Mouse (Mus musculus) forebrain, embryonic 15.5 days (tissue): ENCODE results near the gene Armc10. TPM values are rescaled to one million over a fixed set of nuclear protein-coding genes. Genes with fewer than 3 reads are reported as not detected.

Source experiments
- ATAC-seq: fragments of 200-750 bp; cut with Nextera tagmentation; replicated peaks from 2 replicates; pipeline ENCODE4 v1.8.0; 2017; ENCODE audit warnings: mild to moderate bottlenecking, moderate TSS enrichment, moderate library complexity
- H3K27ac ChIP-seq: fragments of 300-500 bp; sonication (generic); replicated peaks from 2 replicates; pipeline ENCODE4 v1.5.1; 2015; ENCODE audit warnings: mild to moderate bottlenecking, inconsistent platforms
- H3K27me3 ChIP-seq: fragments of 300-500 bp; sonication (generic); 2 replicates; pipeline ENCODE4 v1.6.1; 2015; ENCODE audit warnings: inconsistent platforms
- H3K36me3 ChIP-seq: fragments of 300-500 bp; sonication (generic); 2 replicates; pipeline ENCODE4 v1.6.1; 2015; ENCODE audit warnings: mild to moderate bottlenecking, inconsistent platforms
- H3K4me1 ChIP-seq: fragments of 300-500 bp; sonication (generic); 2 replicates; pipeline ENCODE4 v1.6.1; 2015; ENCODE audit warnings: inconsistent platforms
- H3K4me2 ChIP-seq: fragments of 300-500 bp; sonication (generic); replicated peaks from 2 replicates; pipeline ENCODE4 v1.6.1; 2015; ENCODE audit warnings: mild to moderate bottlenecking, inconsistent platforms
- H3K4me3 ChIP-seq: fragments of 300-500 bp; sonication (generic); 2 replicates; pipeline ENCODE4 v1.5.1; 2015; ENCODE audit warnings: mild to moderate bottlenecking, inconsistent platforms
- H3K9ac ChIP-seq: fragments of 300-500 bp; sonication (generic); replicated peaks from 2 replicates; pipeline ENCODE4 v1.6.1; 2015; ENCODE audit warnings: mild to moderate bottlenecking, inconsistent platforms
- H3K9me3 ChIP-seq: fragments of 300-500 bp; sonication (generic); 2 replicates; pipeline ENCODE4 v1.6.1; 2016; ENCODE audit warnings: inconsistent platforms
- WGBS: fragments of 180-500 bp; shearing (Covaris S2); methylation state at CpG from one replicate; pipeline ENCODE4 v1.1.7; 2015; ENCODE audit warnings: mixed read lengths; 5-methylcytosine and 5-hydroxymethylcytosine counted together
- polyA plus RNA-seq: library from polyadenylated mRNA; unstranded; fragments of >200 nt; fragmentation: Nextera tagmentation; extraction: Ambion mirVana; gene quantifications from 2 replicates; pipeline ENCODE4 v1.2.1, GENCODE M21; 2015

Armc10 gene
- polyA plus RNA-seq, 1 experiment from 2014 or later: 90.3 TPM

GRCm38 (mm10) chr5:21646133-21646491, 499 bp downstream of the Armc10 start:
- peak overlapping the region; percentile 99 for H3K9ac ChIP-seq
- peaks cover 23% of the 10 kb centered on the region for H3K4me1 ChIP-seq
- no peak for ATAC-seq
- peaks cover 30% of the 10 kb centered on the region for H3K36me3 ChIP-seq
- H3K9me3 ChIP-seq: no peaks in the 10 kb centered on the region
- H3K27ac ChIP-seq: peak overlapping the region; percentile 96
- peak overlapping the region; percentile 71 for H3K4me2 ChIP-seq
- H3K4me3 ChIP-seq: peak overlapping the region; percentile 98
- under 1% methylated on average over 25 of the region's 25 CpGs for WGBS
- no peaks in the 10 kb centered on the region for H3K27me3 ChIP-seq

- ATAC-seq: no peak
- Histone ChIP-seq H3K4me3 (no peak overlapping the region), H3K27me3 (no peaks in the 10 kb centered on the region), H3K4me1 (peaks cover 18% of the 10 kb centered on the region), H3K4me2 (no peak overlapping the region), H3K27ac (no peak overlapping the region), H3K9me3 (no peaks in the 10 kb centered on the region), H3K36me3 (peaks cover 61% of the 10 kb centered on the region), H3K9ac (no peak overlapping the region)
- WGBS: 83% methylated on average over 2 of the region's 2 CpGs
These were observed 5.1 kb downstream of the Armc10 start for GRCm38 (mm10) chr5:21650736-21651135.

- ATAC-seq: no peak
- WGBS: 88% methylated on average over 7 of the region's 7 CpGs
- peaks cover 68% of the 10 kb centered on the region for H3K36me3 ChIP-seq
These were observed 6.4 kb downstream of the Armc10 start for GRCm38 (mm10) chr5:21651885-21652612.

GRCm38 (mm10) chr5:21656912-21657311, 11.3 kb downstream of the Armc10 start:
- 89% methylated on average over 9 of the region's 9 CpGs for WGBS
- Histone ChIP-seq H3K4me2 (no peak overlapping the region), H3K9me3 (no peaks in the 10 kb centered on the region), H3K27me3 (no peaks in the 10 kb centered on the region), H3K36me3 (peaks cover 70% of the 10 kb centered on the region), H3K9ac (no peak overlapping the region), H3K4me1 (peaks cover 18% of the 10 kb centered on the region), H3K27ac (no peak overlapping the region), H3K4me3 (no peak overlapping the region)
- no peak for ATAC-seq

More at GRCm38 (mm10) chr5:21651885-21652612, 6.4 kb downstream of the Armc10 start:
- Histone ChIP-seq H3K27ac (no peak overlapping the region), H3K9me3 (no peaks in the 10 kb centered on the region), H3K4me2 (no peak overlapping the region), H3K9ac (no peak overlapping the region), H3K4me3 (no peak overlapping the region), H3K4me1 (peaks cover 11% of the 10 kb centered on the region), H3K27me3 (no peaks in the 10 kb centered on the region)

GRCm38 (mm10) chr5:21658038-21658437, 12.4 kb downstream of the Armc10 start:
- Histone ChIP-seq H3K27me3 (no peaks in the 10 kb centered on the region), H3K27ac (no peak overlapping the region), H3K9me3 (no peaks in the 10 kb centered on the region), H3K4me1 (peaks cover 18% of the 10 kb centered on the region), H3K36me3 (peaks cover 67% of the 10 kb centered on the region), H3K4me3 (no peak overlapping the region), H3K9ac (no peak overlapping the region), H3K4me2 (no peak overlapping the region)
- 84% methylated on average over 6 of the region's 6 CpGs for WGBS
- ATAC-seq: no peak

- H3K27ac ChIP-seq: no peak overlapping the region
- ATAC-seq: peak; percentile 63
- no peak overlapping the region for H3K4me3 ChIP-seq
- H3K9ac ChIP-seq: no peak overlapping the region
- H3K4me1 ChIP-seq: peaks cover 18% of the 10 kb centered on the region
- no peak overlapping the region for H3K4me2 ChIP-seq
- no peaks in the 10 kb centered on the region for H3K27me3 ChIP-seq
- WGBS: 53% methylated on average over 11 of the region's 11 CpGs
- H3K36me3 ChIP-seq: peaks cover 64% of the 10 kb centered on the region
- H3K9me3 ChIP-seq: no peaks in the 10 kb centered on the region
These were observed 13.2 kb downstream of the Armc10 start for GRCm38 (mm10) chr5:21658623-21659395.

- Histone ChIP-seq H3K9me3 (no peaks in the 10 kb centered on the region), H3K36me3 (peaks cover 60% of the 10 kb centered on the region), H3K27ac (peak overlapping the region; percentile 46), H3K4me3 (no peak overlapping the region), H3K9ac (no peak overlapping the region), H3K4me2 (no peak overlapping the region), H3K4me1 (peaks cover 18% of the 10 kb centered on the region), H3K27me3 (no peaks in the 10 kb centered on the region)
- 50% methylated on average over 6 of the region's 6 CpGs for WGBS
- peak; percentile 57 for ATAC-seq
These were observed 15.2 kb downstream of the Armc10 start for GRCm38 (mm10) chr5:21660850-21661249.

GRCm38 (mm10) chr5:21663081-21663480, 17.5 kb downstream of the Armc10 start:
- no peaks in the 10 kb centered on the region for H3K9me3 ChIP-seq
- ATAC-seq: no peak
- no peak overlapping the region for H3K4me3 ChIP-seq
- H3K27ac ChIP-seq: no peak overlapping the region
- H3K4me2 ChIP-seq: no peak overlapping the region
- H3K4me1 ChIP-seq: peaks cover 18% of the 10 kb centered on the region
- H3K9ac ChIP-seq: no peak overlapping the region
- H3K36me3 ChIP-seq: peaks cover 46% of the 10 kb centered on the region
- no peaks in the 10 kb centered on the region for H3K27me3 ChIP-seq
- WGBS: 71% methylated on average over 11 of the region's 11 CpGs

- H3K27ac ChIP-seq: no peak overlapping the region
- no peak overlapping the region for H3K4me2 ChIP-seq
- no peak overlapping the region for H3K9ac ChIP-seq
- H3K4me3 ChIP-seq: no peak overlapping the region
- no peaks in the 10 kb centered on the region for H3K4me1 ChIP-seq
- H3K36me3 ChIP-seq: peaks cover 11% of the 10 kb centered on the region; the same call in 1 of the 2 replicates
- no peaks in the 10 kb centered on the region for H3K27me3 ChIP-seq
- WGBS: 65% methylated on average over 8 of the region's 8 CpGs
- ATAC-seq: no peak
- H3K9me3 ChIP-seq: no peaks in the 10 kb centered on the region
These were observed 21.9 kb downstream of the Armc10 start for GRCm38 (mm10) chr5:21667191-21668137.

- Histone ChIP-seq H3K27me3 (no peaks in the 10 kb centered on the region), H3K4me1 (peaks cover 4% of the 10 kb centered on the region; the same call in 1 of the 2 replicates), H3K4me3 (no peak overlapping the region), H3K36me3 (peaks cover under 1% of the 10 kb centered on the region; the same call in 1 of the 2 replicates), H3K27ac (no peak overlapping the region), H3K4me2 (no peak overlapping the region), H3K9ac (no peak overlapping the region), H3K9me3 (no peaks in the 10 kb centered on the region)
- ATAC-seq: no peak
- WGBS: 97% methylated on average over 2 of the region's 2 CpGs
These were observed 23.7 kb downstream of the Armc10 start for GRCm38 (mm10) chr5:21669307-21669706.

GRCm38 (mm10) chr5:21672812-21673635, 27.4 kb downstream of the Armc10 start:
- 54% methylated on average over 23 of the region's 23 CpGs for WGBS
- no peak overlapping the region for H3K9ac ChIP-seq
- no peaks in the 10 kb centered on the region for H3K9me3 ChIP-seq
- H3K4me1 ChIP-seq: peaks cover 4% of the 10 kb centered on the region; the same call in 1 of the 2 replicates
- no peak overlapping the region for H3K4me3 ChIP-seq
- no peak for ATAC-seq
- 0 out of 2 replicates have a peak, but pooled peaks cover 2% of the 10 kb centered on the region for H3K36me3 ChIP-seq
- no peaks in the 10 kb centered on the region for H3K27me3 ChIP-seq
- H3K27ac ChIP-seq: no peak overlapping the region
- no peak overlapping the region for H3K4me2 ChIP-seq
